Mouse (Mus musculus) spleen, adult 2 months (tissue): ENCODE results near the gene Esm1. TPM values are rescaled to one million over a fixed set of nuclear protein-coding genes. Genes with fewer than 3 reads are reported as not detected.

Experiments used
- DNase-seq, 2 experiments: peaks; one replicate each; pipeline versions ENCODE4 v3.0.0 to v3.0.0-alpha.2; 2012 to 2021; ENCODE audit warnings: low spot score in 2 of 2, low read depth in 1 of 2
- H3K27ac ChIP-seq: fragments of 200-500 bp; 2 replicates; pipeline ENCODE4 v1.5.1; 2012; ENCODE audit warnings: low read length, inconsistent platforms; ENCODE audit not compliant: insufficient read depth
- H3K27me3 ChIP-seq: fragments of 200-500 bp; 2 replicates; pipeline ENCODE4 v1.6.1; 2012; ENCODE audit warnings: mild to moderate bottlenecking, moderate library complexity, low read length, inconsistent platforms; ENCODE audit not compliant: control insufficient read depth, insufficient read depth
- H3K36me3 ChIP-seq: fragments of 200-500 bp; 2 replicates; pipeline ENCODE4 v1.6.1; 2012; ENCODE audit warnings: mild to moderate bottlenecking, low read length, inconsistent platforms; ENCODE audit not compliant: control insufficient read depth, insufficient read depth
- H3K4me1 ChIP-seq: fragments of 200-500 bp; 2 replicates; pipeline ENCODE4 v1.6.1; 2011; ENCODE audit warnings: inconsistent platforms; ENCODE audit not compliant: control insufficient read depth, insufficient read depth, insufficient read length
- H3K4me3 ChIP-seq: fragments of 200-500 bp; 2 replicates; pipeline ENCODE4 v1.5.1; 2011; ENCODE audit warnings: mild to moderate bottlenecking, inconsistent platforms; ENCODE audit not compliant: insufficient read depth, insufficient read length; ENCODE audit errors: extremely low read depth
- CTCF ChIP-seq: fragments of 200-500 bp; IDR thresholded peaks from 2 replicates; pipeline ENCODE4 v1.5.1; 2011; ENCODE audit warnings: mild to moderate bottlenecking, inconsistent platforms; ENCODE audit not compliant: insufficient read depth, insufficient read length, insufficient replicate concordance; ENCODE audit errors: extremely low read depth
- POLR2A ChIP-seq: fragments of 200-500 bp; IDR thresholded peaks from 2 replicates; pipeline ENCODE4 v1.6.1; 2011; ENCODE audit warnings: low read depth, low read length, inconsistent platforms
- WGBS: fragments of 180-500 bp; shearing (Covaris S2); methylation state at CpG from one replicate; pipeline ENCODE4 v1.1.7; 2018; 5-methylcytosine and 5-hydroxymethylcytosine counted together
- polyA plus RNA-seq: library from polyadenylated mRNA; depleted of rRNA; stranded (reverse); fragments of >200 nt; gene quantifications from 2 replicates; pipeline ENCODE4 v1.2.3, GENCODE M21; 2012; rRNA removed

Esm1 gene
- polyA plus RNA-seq, 1 experiment = 4.0 TPM

GRCm38 (mm10) chr13:113257190-113257589 is 47.7 kb downstream of the Esm1 start:
- 73% methylated on average over 5 of the region's 5 CpGs for WGBS
- Histone ChIP-seq H3K27ac (no peak overlapping the region), H3K4me1 (no peaks in the 10 kb centered on the region), H3K27me3 (no peaks in the 10 kb centered on the region), H3K36me3 (no peaks in the 10 kb centered on the region), H3K4me3 (no peak overlapping the region)
- TF ChIP-seq POLR2A = no peak
- TF ChIP-seq CTCF = no peak
- DNase-seq = no peak

- no peak overlapping the region for H3K4me3 ChIP-seq
- WGBS = 88% methylated on average over 5 of the region's 5 CpGs
- H3K27ac ChIP-seq = no peak overlapping the region
- no peaks in the 10 kb centered on the region for H3K4me1 ChIP-seq
- no peaks in the 10 kb centered on the region for H3K27me3 ChIP-seq
- DNase-seq = no peak
- no peak for TF ChIP-seq POLR2A
- TF ChIP-seq CTCF = no peak
- H3K36me3 ChIP-seq = no peaks in the 10 kb centered on the region
These were observed 49.8 kb downstream of the Esm1 start for GRCm38 (mm10) chr13:113259237-113259636.

DNA sequence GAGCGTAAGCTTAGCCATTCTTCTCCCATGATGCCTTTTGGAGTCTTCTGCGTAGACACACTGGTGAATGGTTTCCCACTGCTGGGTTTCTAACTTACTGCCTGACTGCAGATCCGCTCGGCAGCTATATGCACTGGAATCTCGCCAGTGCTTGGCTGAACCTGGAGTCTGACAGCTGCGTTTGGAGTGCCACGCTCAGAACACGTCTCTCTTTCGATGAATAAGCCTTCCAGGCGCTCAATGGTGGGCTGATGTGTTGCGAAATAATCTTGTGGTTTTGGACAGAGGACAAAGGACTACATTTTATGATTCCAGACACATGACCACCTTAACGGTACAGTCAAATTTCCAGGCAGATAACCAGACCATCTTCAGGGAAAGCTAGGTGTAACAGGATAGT is 53.4 kb downstream of the Esm1 start:
- Histone ChIP-seq H3K27me3 (no peaks in the 10 kb centered on the region), H3K27ac (no peak overlapping the region), H3K36me3 (no peaks in the 10 kb centered on the region), H3K4me3 (no peak overlapping the region), H3K4me1 (no peaks in the 10 kb centered on the region)
- TF ChIP-seq CTCF = no peak
- TF ChIP-seq POLR2A = no peak
- no peak for DNase-seq
- WGBS = 76% methylated on average over 12 of the region's 12 CpGs

- Histone ChIP-seq H3K4me3 (no peak overlapping the region), H3K36me3 (no peaks in the 10 kb centered on the region), H3K27ac (no peak overlapping the region), H3K27me3 (no peaks in the 10 kb centered on the region), H3K4me1 (no peaks in the 10 kb centered on the region)
- 19% methylated on average over 13 of the region's 13 CpGs for WGBS
- no peak for TF ChIP-seq CTCF
- DNase-seq = no peak
These were observed 55.8 kb downstream of the Esm1 start for GRCm38 (mm10) chr13:113265257-113265656.

DNA sequence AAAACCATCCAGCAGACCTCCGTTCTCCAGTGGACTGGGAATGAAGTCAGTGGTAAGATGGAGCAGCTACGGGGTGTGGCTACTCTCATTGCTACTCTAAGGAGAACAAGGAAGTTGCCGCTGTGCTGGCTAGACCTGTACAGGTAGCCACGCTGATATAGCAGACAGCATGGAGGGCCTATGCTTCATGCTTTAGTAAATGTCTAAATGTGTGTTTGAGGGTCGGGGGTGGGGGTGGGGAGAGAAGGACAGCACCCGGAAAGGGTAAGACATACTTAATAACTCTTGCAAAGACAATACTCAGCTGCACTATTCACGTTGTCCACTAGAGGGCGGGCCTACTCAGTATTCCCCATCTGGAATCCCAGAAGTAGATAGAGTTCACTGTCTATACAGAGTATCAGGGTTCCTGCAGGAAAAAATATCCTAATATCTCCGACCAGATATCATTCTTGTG is 57.1 kb downstream of the Esm1 start:
- H3K27ac ChIP-seq = no peak overlapping the region
- H3K4me3 ChIP-seq = no peak overlapping the region
- H3K4me1 ChIP-seq = peaks cover 1% of the 10 kb centered on the region; the same call in 1 of the 2 replicates
- no peaks in the 10 kb centered on the region for H3K36me3 ChIP-seq
- peak; percentile 14 to 59 for DNase-seq
- TF ChIP-seq POLR2A = no peak
- TF ChIP-seq CTCF = no peak
- WGBS = 20% methylated on average over 9 of the region's 9 CpGs
- no peaks in the 10 kb centered on the region for H3K27me3 ChIP-seq

DNA sequence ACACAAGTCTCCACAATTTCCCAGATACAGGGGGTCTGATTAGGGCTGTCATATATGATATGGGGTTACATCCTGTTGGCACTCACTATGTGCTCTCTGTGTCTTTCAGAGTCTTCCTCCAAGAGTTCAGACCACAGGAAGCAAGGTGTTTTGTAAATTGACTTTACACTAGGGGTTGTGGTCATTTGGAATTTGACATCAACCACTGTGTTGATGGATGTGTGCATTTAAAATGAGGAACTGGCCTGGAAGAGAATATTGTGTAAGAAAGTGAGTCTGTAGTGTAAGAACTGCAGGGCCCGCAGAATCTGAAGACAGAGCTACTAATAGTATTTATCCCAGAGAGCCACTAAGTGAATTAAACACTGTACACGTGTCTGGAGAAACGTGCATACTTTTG is 57.7 kb downstream of the Esm1 start:
- no peak for DNase-seq
- H3K4me3 ChIP-seq = no peak overlapping the region
- no peaks in the 10 kb centered on the region for H3K27me3 ChIP-seq
- no peak overlapping the region for H3K27ac ChIP-seq
- WGBS = 16% methylated on average over 3 of the region's 3 CpGs
- no peak for TF ChIP-seq CTCF
- TF ChIP-seq POLR2A = no peak
- H3K36me3 ChIP-seq = no peaks in the 10 kb centered on the region
- H3K4me1 ChIP-seq = peaks cover 2% of the 10 kb centered on the region; the same call in 1 of the 2 replicates

Other genes with a start within 250 kb of the Esm1 start
- gene Ccno, start 221.9 kb upstream of the Esm1 start, polyA plus RNA-seq = 0.29 and 0.32 TPM in 2 replicates
- not detected in 2 replicates for gene Mcidas, start 215.8 kb upstream of the Esm1 start, polyA plus RNA-seq
- gene Cdc20b, start 174.5 kb upstream of the Esm1 start, polyA plus RNA-seq = 0.09 and 0.26 TPM in 2 replicates
- 0.61 and 0.67 TPM in 2 replicates for gene Gpx8, start 163.2 kb upstream of the Esm1 start, polyA plus RNA-seq
- gene Gzma, start 108.7 kb upstream of the Esm1 start, polyA plus RNA-seq = 6.7 and 9.8 TPM in 2 replicates
- gene Gzmk, start 16.2 kb downstream of the Esm1 start, polyA plus RNA-seq = 0.18 and 0.28 TPM in 2 replicates
- 0.08 and 0.12 TPM in 2 replicates for gene BC067074, start 83.5 kb downstream of the Esm1 start, polyA plus RNA-seq